Mouse (Mus musculus): ENCODE data around the gene Fmr1. TPM values are rescaled to one million over a fixed set of nuclear protein-coding genes. Genes with fewer than 3 reads are reported as not detected.

The Fmr1 gene
- polyA plus RNA-seq, 1 experiment from 2014 or later = 56.5 TPM

GRCm38 (mm10) chrX:68740088-68740487, 61.7 kb downstream of the Fmr1 start:
- ATAC-seq (replicated peaks; ENCODE audit: low FRiP score) (no peak), DNase-seq (ENCODE audit: low spot score) (no peak)
- no peaks in the 10 kb centered on the region for H3K4me1 ChIP-seq (replicated peaks; ENCODE audit: control insufficient read depth, insufficient read depth, low read length)
- H3K4me2 ChIP-seq = no peak overlapping the region
- H3K36me3 ChIP-seq (ENCODE audit: control insufficient read depth, insufficient read depth, low read length) = no peaks in the 10 kb centered on the region
- 45% methylated on average over 2 of the region's 2 CpGs for WGBS
- H3K27ac ChIP-seq (ENCODE audit: low read depth, low read length) = no peak overlapping the region
- H3K9ac ChIP-seq (ENCODE audit: low read depth, low read length) = no peak overlapping the region
- H3K27me3 ChIP-seq (replicated peaks; ENCODE audit: control insufficient read depth, insufficient read depth, low read length) = no peaks in the 10 kb centered on the region
- H3K4me3 ChIP-seq (ENCODE audit: low read depth, low read length) = no peak overlapping the region
- no peaks in the 10 kb centered on the region for H3K9me3 ChIP-seq (ENCODE audit: control insufficient read depth, low read length)

GRCm38 (mm10) chrX:68761606-68762005, 83.3 kb downstream of the Fmr1 start, which contains the start of gene Fmr1nb:
Gene Fmr1nb, plus strand, starts transcription at chrX:68761839.
- Histone ChIP-seq H3K36me3 (ENCODE audit: control insufficient read depth, insufficient read depth, low read length) (no peaks in the 10 kb centered on the region), H3K9me3 (ENCODE audit: control insufficient read depth, low read length) (no peaks in the 10 kb centered on the region), H3K9ac (ENCODE audit: low read depth, low read length) (no peak within 1 kb of the TSS), H3K4me1 (replicated peaks; ENCODE audit: control insufficient read depth, insufficient read depth, low read length) (no peaks in the 10 kb centered on the region), H3K27me3 (replicated peaks; ENCODE audit: control insufficient read depth, insufficient read depth, low read length) (no peaks in the 10 kb centered on the region), H3K27ac (ENCODE audit: low read depth, low read length) (no peak within 1 kb of the TSS), H3K4me2 (no peak within 1 kb of the TSS), H3K4me3 (ENCODE audit: low read depth, low read length) (no peak within 1 kb of the TSS)
- DNase-seq (ENCODE audit: low spot score) (no peak), ATAC-seq (replicated peaks; ENCODE audit: low FRiP score) (no peak)
- WGBS = 81% methylated on average over 15 of the region's 15 CpGs

Other genes with a start within 250 kb of the Fmr1 start
- gene Fmr1nb, start 83.3 kb downstream of the Fmr1 start, polyA plus RNA-seq (2014; fragmentation: Nextera tagmentation; extraction: Ambion mirVana) = 2.8 and 3.7 TPM in 2 replicates
- gene Gm14698, start 142.6 kb downstream of the Fmr1 start, polyA plus RNA-seq (2014; fragmentation: Nextera tagmentation; extraction: Ambion mirVana) = 2.4 and 3.4 TPM in 2 replicates
- not detected in 2 replicates for gene Gm6812, start 214.5 kb downstream of the Fmr1 start, polyA plus RNA-seq (2014; fragmentation: Nextera tagmentation; extraction: Ambion mirVana)

All from liver, embryonic 11.5 days (tissue).